Mouse (Mus musculus): Measurements from ENCODE around the gene D930048N14Rik.
"Not testable (repeated sequence)": the region's sequence is repeated elsewhere in the genome, so short reads cannot be mapped to it uniquely, and the experiment has no call there.

The D930048N14Rik gene

GRCm38 (mm10) chr11:51650691-51651515, at the start of gene D930048N14Rik, which contains the start of gene N4bp3:
Gene D930048N14Rik (plus strand): TSS chr11:51650954.
Gene N4bp3 (minus strand): TSS chr11:51650842.
- DNase-seq (ENCODE audit: low spot score in 2 of 2), result peak; percentile 75 to 79

GRCm38 (mm10) chr11:51602253-51602652, 48.5 kb upstream of the D930048N14Rik start:
- DNase-seq (ENCODE audit: low spot score in 2 of 2), result no peak

GRCm38 (mm10) chr11:51605602-51606446, 44.9 kb upstream of the D930048N14Rik start:
- DNase-seq (ENCODE audit: low spot score in 2 of 2), result peak; percentile 86 to 94

- peak; percentile 96 to 97 for DNase-seq (ENCODE audit: low spot score in 2 of 2)
Observed at GRCm38 (mm10) chr11:51606447-51607095, 44.2 kb upstream of the D930048N14Rik start, which contains the start of gene Hnrnpab. Gene Hnrnpab (minus strand): TSS chr11:51606847.

- no peak for DNase-seq (ENCODE audit: low spot score in 2 of 2)
Observed at GRCm38 (mm10) chr11:51607096-51607738, 43.5 kb upstream of the D930048N14Rik start.

- DNase-seq (ENCODE audit: low spot score in 2 of 2), result no peak
Observed at GRCm38 (mm10) chr11:51609266-51609909, 41.4 kb upstream of the D930048N14Rik start.

GRCm38 (mm10) chr11:51609940-51610339, 40.8 kb upstream of the D930048N14Rik start:
- not testable (repeated sequence) for DNase-seq (ENCODE audit: low spot score in 2 of 2)

GRCm38 (mm10) chr11:51614256-51614655, 36.5 kb upstream of the D930048N14Rik start:
- DNase-seq (ENCODE audit: low spot score in 2 of 2), result no peak

GRCm38 (mm10) chr11:51615129-51615528, 35.6 kb upstream of the D930048N14Rik start:
- peak; percentile 32 to 43 for DNase-seq (ENCODE audit: low spot score in 2 of 2)

- DNase-seq (ENCODE audit: low spot score in 2 of 2), result peak; percentile 72 to 82
Observed at GRCm38 (mm10) chr11:51615601-51616000, 35.2 kb upstream of the D930048N14Rik start.

GRCm38 (mm10) chr11:51616113-51616512, 34.6 kb upstream of the D930048N14Rik start:
- DNase-seq (ENCODE audit: low spot score in 2 of 2), result not testable (repeated sequence)

GRCm38 (mm10) chr11:51617693-51618092, 33.1 kb upstream of the D930048N14Rik start:
- DNase-seq (ENCODE audit: low spot score in 2 of 2), result peak; percentile 53 to 67

GRCm38 (mm10) chr11:51618894-51619408, 31.8 kb upstream of the D930048N14Rik start:
- no peak for DNase-seq (ENCODE audit: low spot score in 2 of 2)

GRCm38 (mm10) chr11:51619409-51620060, 31.2 kb upstream of the D930048N14Rik start, which contains the start of gene Nhp2:
Gene Nhp2 (plus strand): TSS chr11:51619735.
- peak; percentile 93 to 94 for DNase-seq (ENCODE audit: low spot score in 2 of 2)

GRCm38 (mm10) chr11:51620084-51620483, 30.7 kb upstream of the D930048N14Rik start:
- no peak for DNase-seq (ENCODE audit: low spot score in 2 of 2)

- no peak for DNase-seq (ENCODE audit: low spot score in 2 of 2)
Observed at GRCm38 (mm10) chr11:51621776-51622175, 29.0 kb upstream of the D930048N14Rik start.

- peak in 1 of 2 experiments; percentile 32 for DNase-seq (ENCODE audit: low spot score in 2 of 2)
Observed at GRCm38 (mm10) chr11:51622971-51623491, 27.7 kb upstream of the D930048N14Rik start.

GRCm38 (mm10) chr11:51625187-51625820, 25.4 kb upstream of the D930048N14Rik start:
- DNase-seq (ENCODE audit: low spot score in 2 of 2), result no peak

- no peak for DNase-seq (ENCODE audit: low spot score in 2 of 2)
Observed at GRCm38 (mm10) chr11:51627425-51627824, 23.3 kb upstream of the D930048N14Rik start.
